Mouse (Mus musculus) layer of hippocampus, adult 11-12 months (tissue): Measurements from ENCODE around the gene Cep70.
A peak's percentile ranks its signal among the peaks of the same experiment; 100 is the strongest.

ENCODE experiments used
- DNase-seq: peaks from one replicate; pipeline ENCODE4 v3.0.0; 2022; ENCODE audit warnings: low spot score

Cep70 gene

GRCm38 (mm10) chr9:99319343-99319951 is 76.3 kb downstream of the Cep70 start:
- no peak for DNase-seq

GRCm38 (mm10) chr9:99320006-99320405 is 76.8 kb downstream of the Cep70 start:
- no peak for DNase-seq

GRCm38 (mm10) chr9:99325208-99325929 is 82.2 kb downstream of the Cep70 start:
- no peak for DNase-seq

- DNase-seq = no peak
These were observed 82.8 kb downstream of the Cep70 start for GRCm38 (mm10) chr9:99325961-99326360.

- DNase-seq = no peak
These were observed 83.7 kb downstream of the Cep70 start for GRCm38 (mm10) chr9:99326881-99327280.

- no peak for DNase-seq
These were observed 93.4 kb downstream of the Cep70 start for GRCm38 (mm10) chr9:99336538-99336937.

GRCm38 (mm10) chr9:99338293-99338692 is 95.1 kb downstream of the Cep70 start:
- DNase-seq = no peak

- DNase-seq = peak; percentile 22
These were observed 96.0 kb downstream of the Cep70 start for GRCm38 (mm10) chr9:99339182-99339581.

- DNase-seq = no peak
These were observed 97.0 kb downstream of the Cep70 start for GRCm38 (mm10) chr9:99340126-99340525.

- no peak for DNase-seq
These were observed 98.4 kb downstream of the Cep70 start for GRCm38 (mm10) chr9:99341600-99341999.

GRCm38 (mm10) chr9:99345351-99345792 is 102.2 kb downstream of the Cep70 start:
- peak; percentile 65 for DNase-seq
